Mouse (Mus musculus): ENCODE data around the gene Magi2.
"Not testable (repeated sequence)": the region's sequence is repeated elsewhere in the genome, so short reads cannot be mapped to it uniquely, and the experiment has no call there.

Gene Magi2

GRCm38 (mm10) chr5:19226866-19227243 is at the start of gene Magi2:
Gene Magi2 (plus strand): TSS chr5:19227036.
- no peak for DNase-seq

GRCm38 (mm10) chr5:19178594-19178993 is 48.2 kb upstream of the Magi2 start:
- DNase-seq, result no peak

- DNase-seq, result no peak
Measured at GRCm38 (mm10) chr5:19186175-19186574, 40.7 kb upstream of the Magi2 start.

GRCm38 (mm10) chr5:19211665-19212064 is 15.2 kb upstream of the Magi2 start:
- no peak for DNase-seq

GRCm38 (mm10) chr5:19226144-19226865 is 531 bp upstream of the Magi2 start:
- DNase-seq, result peak; percentile 80

- peak; percentile 16 for DNase-seq
Measured at GRCm38 (mm10) chr5:19227281-19227680, 445 bp downstream of the Magi2 start.

GRCm38 (mm10) chr5:19227791-19228331 is 1.0 kb downstream of the Magi2 start:
- DNase-seq, result peak; percentile 38

GRCm38 (mm10) chr5:19241797-19242196 is 15.0 kb downstream of the Magi2 start:
- DNase-seq, result no peak

GRCm38 (mm10) chr5:19246426-19246825 is 19.6 kb downstream of the Magi2 start:
- no peak for DNase-seq

GRCm38 (mm10) chr5:19247266-19247665 is 20.4 kb downstream of the Magi2 start:
- DNase-seq, result no peak

- DNase-seq, result no peak
Measured at GRCm38 (mm10) chr5:19262816-19263215, 36.0 kb downstream of the Magi2 start.

GRCm38 (mm10) chr5:19264627-19265026 is 37.8 kb downstream of the Magi2 start:
- DNase-seq, result no peak

- DNase-seq, result no peak
Measured at GRCm38 (mm10) chr5:19292581-19292980, 65.7 kb downstream of the Magi2 start.

- no peak for DNase-seq
Measured at GRCm38 (mm10) chr5:19306656-19307055, 79.8 kb downstream of the Magi2 start.

- DNase-seq, result no peak
Measured at GRCm38 (mm10) chr5:19309870-19310269, 83.0 kb downstream of the Magi2 start.

GRCm38 (mm10) chr5:19322532-19322931 is 95.7 kb downstream of the Magi2 start:
- peak; percentile 9 for DNase-seq

- no peak for DNase-seq
Measured at GRCm38 (mm10) chr5:19337561-19337960, 110.7 kb downstream of the Magi2 start.

GRCm38 (mm10) chr5:19368175-19368574 is 141.3 kb downstream of the Magi2 start:
- DNase-seq, result no peak

GRCm38 (mm10) chr5:19395876-19396275 is 169.0 kb downstream of the Magi2 start:
- no peak for DNase-seq

- DNase-seq, result no peak
Measured at GRCm38 (mm10) chr5:19400299-19400698, 173.5 kb downstream of the Magi2 start.

GRCm38 (mm10) chr5:19400738-19401408 is 174.0 kb downstream of the Magi2 start:
- no peak for DNase-seq

GRCm38 (mm10) chr5:19404268-19404667 is 177.4 kb downstream of the Magi2 start:
- DNase-seq, result not testable (repeated sequence)

GRCm38 (mm10) chr5:19414556-19414955 is 187.7 kb downstream of the Magi2 start:
- DNase-seq, result no peak

GRCm38 (mm10) chr5:19429290-19429689 is 202.5 kb downstream of the Magi2 start:
- DNase-seq, result peak; percentile 22
